Mouse (Mus musculus) stomach, postnatal 0 days (tissue): ENCODE measurements around the gene Hnrnph2.

Experiments used
- CTCF ChIP-seq: IDR thresholded peaks from 2 replicates; pipeline ENCODE4 v1.5.1; 2016; ENCODE audit warnings: antibody characterized with exemption, low read depth, mild to moderate bottlenecking, moderate library complexity
- EP300 ChIP-seq: optimal IDR thresholded peaks from 2 replicates; pipeline ENCODE3; 2016; ENCODE audit warnings: antibody characterized with exemption

DNA sequence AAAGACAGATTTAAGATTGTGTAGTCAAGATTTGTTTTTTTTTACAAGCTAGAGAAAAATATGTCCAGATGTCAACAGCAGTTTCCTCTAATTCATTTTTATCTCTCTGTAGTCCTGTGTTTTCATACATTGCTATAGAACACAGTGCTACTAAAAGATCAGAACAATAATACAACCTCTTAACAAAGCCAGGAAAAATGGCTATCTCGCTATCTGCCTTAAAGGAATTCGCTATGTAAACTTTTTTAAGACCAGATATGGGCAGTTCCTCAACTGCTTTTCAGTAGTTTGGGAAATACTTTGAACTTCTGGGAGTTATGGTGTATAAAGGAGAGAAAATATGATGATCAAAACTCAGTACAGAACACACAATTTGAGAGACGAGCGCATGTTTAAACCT, 22.4 kb downstream of the Hnrnph2 start:
- TF ChIP-seq CTCF, result no peak
- no peak for TF ChIP-seq EP300
